Mouse (Mus musculus): ENCODE data around the gene 9430007A20Rik.
"Not testable (repeated sequence)": the region's sequence is repeated elsewhere in the genome, so short reads cannot be mapped to it uniquely, and the experiment has no call there.

Gene 9430007A20Rik

DNA sequence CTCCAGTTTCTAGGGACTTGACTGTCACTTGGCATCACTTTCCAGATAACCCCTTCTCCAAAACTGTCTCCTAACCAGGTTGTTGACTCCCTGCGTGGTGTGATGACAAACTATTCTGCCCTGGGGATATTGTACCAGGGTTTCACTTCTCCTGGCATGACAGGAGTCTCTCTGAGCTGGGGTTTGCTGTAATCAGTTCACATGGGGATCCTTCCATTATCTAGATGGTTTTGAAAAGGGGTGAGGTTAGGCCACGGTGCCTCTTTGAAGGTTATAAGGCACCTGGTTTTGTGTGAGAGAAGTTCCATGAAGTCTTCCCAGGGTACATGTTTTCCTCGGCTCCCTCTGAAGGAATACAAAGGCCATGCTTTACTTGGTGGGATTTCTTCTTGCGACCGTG, at the start of gene 9430007A20Rik:
Gene 9430007A20Rik, plus strand, starts transcription at position 301 of the 400 bp plus-strand sequence.
- DNase-seq (ENCODE audit: low spot score): no peak

DNA sequence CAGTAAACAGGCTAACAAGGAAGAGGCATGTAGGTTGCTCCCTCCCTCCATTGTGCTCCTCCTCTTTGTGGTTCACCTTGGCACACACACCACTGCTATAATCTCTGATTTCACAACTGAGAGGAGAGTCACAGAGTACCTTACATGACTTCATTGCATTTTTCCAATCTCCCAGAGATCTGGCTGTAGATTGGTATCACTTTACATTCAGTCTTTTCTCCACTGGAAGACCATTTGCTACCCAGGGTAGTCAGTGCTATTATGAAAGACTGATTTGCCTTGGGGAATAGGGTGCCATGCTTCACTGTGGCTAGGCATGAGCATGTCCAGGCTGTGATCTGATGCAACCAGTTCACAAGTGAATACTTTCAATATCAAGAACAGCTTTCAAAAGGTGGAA, 26.3 kb upstream of the 9430007A20Rik start:
- no peak for DNase-seq (ENCODE audit: low spot score)

DNA sequence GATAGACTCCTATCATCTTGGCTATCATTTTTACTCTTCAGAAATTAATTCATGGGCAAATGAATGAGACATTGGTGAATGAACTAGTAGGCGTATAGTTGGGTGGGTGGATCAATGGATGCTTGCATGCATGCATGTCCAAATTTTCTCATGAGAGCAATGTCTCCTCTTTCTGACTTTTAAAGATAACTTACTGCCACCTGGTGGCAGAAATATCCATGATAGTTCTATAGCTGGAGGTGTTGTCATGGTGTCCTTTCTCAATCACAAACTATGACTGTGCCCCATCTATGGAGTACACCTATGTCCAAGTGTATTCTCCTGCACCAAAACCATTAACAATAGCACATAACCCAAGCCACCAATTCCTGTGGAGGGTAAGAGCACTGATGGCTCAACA, 13.1 kb upstream of the 9430007A20Rik start:
- no peak for DNase-seq (ENCODE audit: low spot score)

DNA sequence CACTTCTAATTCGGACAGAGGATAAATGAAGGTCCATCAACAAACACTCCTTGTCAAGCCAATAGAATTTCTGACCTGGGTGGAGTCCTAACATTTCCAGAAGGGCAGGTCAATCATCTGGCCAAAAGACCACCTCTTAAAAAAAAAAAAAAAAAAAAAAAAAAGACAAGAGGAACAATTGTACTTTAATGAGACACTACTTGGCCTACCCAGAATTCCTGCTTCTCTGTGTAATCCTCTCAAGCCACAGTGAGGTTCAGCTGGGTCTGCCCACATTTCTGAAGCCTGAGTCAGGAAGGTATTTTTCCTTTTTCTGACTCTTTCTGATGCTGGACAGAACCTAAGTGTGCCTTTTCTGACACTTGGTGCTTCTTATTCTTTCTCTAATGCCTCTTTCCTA, 25.1 kb downstream of the 9430007A20Rik start:
- DNase-seq (ENCODE audit: low spot score): no peak

DNA sequence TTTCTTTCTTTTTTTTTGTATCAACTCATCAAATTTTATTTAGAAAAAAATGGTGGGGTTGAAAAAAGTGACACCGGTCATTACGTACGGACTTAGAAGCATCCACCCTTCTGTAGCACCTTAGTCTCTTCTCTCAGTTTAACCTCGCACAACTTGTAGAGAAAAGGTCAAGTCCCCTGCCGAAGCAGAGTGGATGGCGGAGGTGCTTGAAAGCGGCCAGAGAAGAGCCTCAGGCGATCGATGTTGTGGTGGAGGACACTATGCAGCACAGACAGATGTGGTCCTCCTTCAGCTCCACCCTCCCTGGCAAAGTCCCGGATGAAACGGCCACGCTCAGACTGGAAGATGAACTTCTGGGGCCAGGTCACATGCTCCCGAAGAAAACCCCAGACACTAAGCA, 25.7 kb downstream of the 9430007A20Rik start:
- not testable (repeated sequence) for DNase-seq (ENCODE audit: low spot score)

DNA sequence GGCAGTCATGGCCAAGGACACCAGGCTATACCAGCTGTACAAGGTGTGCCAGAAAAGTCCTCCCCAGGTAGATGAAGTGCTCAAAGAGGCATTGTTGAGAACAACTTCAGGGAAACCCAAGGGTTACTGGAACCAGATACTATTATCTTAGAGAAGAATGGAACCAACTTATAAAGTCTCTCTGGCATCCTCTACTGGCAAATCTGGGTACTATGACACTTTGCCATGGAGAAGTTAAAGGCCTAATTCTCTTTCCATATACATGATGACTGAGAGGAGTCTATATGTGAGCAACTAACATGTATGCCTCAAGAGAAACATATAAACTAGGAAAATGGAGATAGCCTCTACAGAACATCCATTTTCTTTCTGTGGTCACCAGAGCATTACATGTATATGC, 31.5 kb downstream of the 9430007A20Rik start:
- DNase-seq (ENCODE audit: low spot score): no peak

DNA sequence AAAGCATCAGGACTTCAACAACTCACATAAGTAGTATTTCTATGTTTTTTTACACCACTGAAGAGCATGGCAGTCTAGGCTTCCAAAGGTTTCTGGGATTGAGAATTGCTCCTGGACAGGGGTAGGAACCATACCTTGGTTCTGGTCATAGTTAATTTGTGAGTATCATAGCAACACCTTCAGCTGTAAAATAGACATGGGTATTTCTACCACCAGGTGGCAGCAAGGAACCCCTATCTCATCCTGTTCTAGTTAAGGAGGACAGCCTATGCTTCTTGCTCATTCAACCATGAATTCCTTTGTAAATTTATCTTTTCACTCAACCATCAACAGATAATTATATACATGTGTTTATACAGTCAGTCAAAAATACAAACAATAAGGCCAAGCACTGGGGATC, 40.2 kb downstream of the 9430007A20Rik start:
- no peak for DNase-seq (ENCODE audit: low spot score)

DNA sequence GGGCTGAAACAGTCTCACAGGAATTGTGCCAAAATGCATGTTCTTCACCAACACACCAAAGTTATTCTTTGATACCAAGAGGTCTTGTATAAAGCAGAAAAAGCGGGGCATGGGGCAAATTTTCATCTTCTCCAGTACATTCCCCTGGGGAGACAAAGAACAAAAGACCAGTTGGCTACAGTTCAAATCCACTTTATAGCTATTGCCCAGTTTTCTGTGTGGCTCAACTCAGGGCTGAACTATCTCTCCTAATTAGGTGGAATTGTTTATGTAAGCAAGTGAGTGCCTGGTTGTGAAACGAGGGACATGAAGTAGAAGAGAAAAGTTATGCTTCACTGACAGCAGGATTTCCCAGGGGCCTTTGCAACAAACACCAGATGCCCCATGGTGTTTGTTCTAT, 41.6 kb downstream of the 9430007A20Rik start:
- no peak for DNase-seq (ENCODE audit: low spot score)

DNA sequence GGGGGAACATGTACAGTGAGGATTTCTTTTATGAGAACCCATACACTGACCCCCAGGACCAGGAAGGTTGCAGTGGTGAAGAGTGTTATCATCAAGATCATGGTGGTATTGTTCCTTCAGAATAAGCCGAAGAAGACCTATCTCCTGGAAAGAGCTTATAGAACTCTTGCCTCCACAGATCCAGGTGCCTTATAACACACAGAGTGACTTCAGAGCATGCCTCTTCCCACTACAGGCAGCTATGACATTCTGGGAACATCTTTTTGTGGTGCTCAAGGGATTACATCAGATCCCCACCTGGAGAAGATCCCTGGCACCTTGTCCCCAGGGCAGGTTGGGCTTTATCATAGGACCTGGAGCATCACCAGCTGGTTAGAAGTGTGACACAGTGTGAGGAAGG, 45.4 kb downstream of the 9430007A20Rik start, which contains the start of gene Gm13124:
Gene Gm13124, minus strand, starts transcription at position 101 of the 400 bp plus-strand sequence.
- no peak for DNase-seq (ENCODE audit: low spot score)

DNA sequence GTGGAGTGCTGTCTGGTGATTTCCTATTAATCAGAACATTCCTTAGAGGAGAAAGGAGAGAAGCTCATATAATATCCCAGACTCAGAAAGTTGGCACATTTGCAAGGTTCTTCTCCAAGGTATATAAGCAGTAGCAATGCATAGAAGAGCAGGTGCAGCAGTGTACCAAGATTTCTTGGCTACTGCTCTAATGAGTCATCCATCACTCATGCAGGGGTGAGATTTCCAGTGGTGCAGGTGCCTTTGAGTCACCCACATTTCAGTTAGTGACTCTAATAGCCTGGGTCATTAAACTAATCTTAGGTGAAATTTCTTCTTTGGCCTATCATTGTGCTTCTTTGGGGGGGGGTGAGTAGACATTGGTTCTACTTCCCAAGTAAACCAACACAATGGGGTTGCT, 48.1 kb downstream of the 9430007A20Rik start:
- no peak for DNase-seq (ENCODE audit: low spot score)
